Mouse (Mus musculus): Measurements from ENCODE around the gene Cyp26c1. TPM values are rescaled to one million over a fixed set of nuclear protein-coding genes. Genes with fewer than 3 reads are reported as not detected.

Cyp26c1 gene
- not detected in 2 replicates for polyA plus RNA-seq (2016; fragmentation: Nextera tagmentation; extraction: Ambion mirVana)

GRCm38 (mm10) chr19:37685281-37685680 is at the start of gene Cyp26c1:
Gene Cyp26c1 (plus strand): TSS chr19:37685581.
- 68% methylated on average over 6 of the region's 6 CpGs for WGBS (ENCODE audit: insufficient replicate concordance)
- no peak within 1 kb of the TSS for H3K4me3 ChIP-seq
- no peak for ATAC-seq

GRCm38 (mm10) chr19:37647994-37648393 is 37.4 kb upstream of the Cyp26c1 start:
- no peak overlapping the region for H3K4me2 ChIP-seq
- no peak overlapping the region for H3K9ac ChIP-seq
- WGBS (ENCODE audit: insufficient replicate concordance), result 65% methylated on average over 2 of the region's 2 CpGs
- no peak overlapping the region for H3K27ac ChIP-seq
- H3K36me3 ChIP-seq, result peaks cover 43% of the 10 kb centered on the region
- no peaks in the 10 kb centered on the region for H3K4me1 ChIP-seq
- no peaks in the 10 kb centered on the region for H3K27me3 ChIP-seq (replicated peaks)
- H3K9me3 ChIP-seq (replicated peaks), result no peaks in the 10 kb centered on the region
- ATAC-seq, result no peak
- H3K4me3 ChIP-seq, result no peak overlapping the region

More at GRCm38 (mm10) chr19:37685281-37685680, at the start of gene Cyp26c1:
- Histone ChIP-seq H3K27me3 (replicated peaks) (peaks cover 67% of the 10 kb centered on the region), H3K4me1 (no peaks in the 10 kb centered on the region), H3K27ac (no peak within 1 kb of the TSS), H3K4me2 (no peak within 1 kb of the TSS), H3K9ac (no peak within 1 kb of the TSS), H3K36me3 (peaks cover 40% of the 10 kb centered on the region), H3K9me3 (replicated peaks) (no peaks in the 10 kb centered on the region)

GRCm38 (mm10) chr19:37650526-37650925 is 34.9 kb upstream of the Cyp26c1 start:
- Histone ChIP-seq H3K4me1 (peaks cover 10% of the 10 kb centered on the region), H3K4me2 (no peak overlapping the region), H3K27me3 (replicated peaks) (no peaks in the 10 kb centered on the region), H3K9me3 (replicated peaks) (no peaks in the 10 kb centered on the region), H3K36me3 (peaks cover 49% of the 10 kb centered on the region), H3K9ac (no peak overlapping the region), H3K4me3 (no peak overlapping the region), H3K27ac (no peak overlapping the region)
- 79% methylated on average over 2 of the region's 2 CpGs for WGBS (ENCODE audit: insufficient replicate concordance)
- ATAC-seq, result no peak

- peak; percentile 63 for ATAC-seq
- H3K9me3 ChIP-seq (replicated peaks), result no peaks in the 10 kb centered on the region
Observed at GRCm38 (mm10) chr19:37654012-37654411, 31.4 kb upstream of the Cyp26c1 start.

GRCm38 (mm10) chr19:37656441-37656840 is 28.9 kb upstream of the Cyp26c1 start:
- no peak overlapping the region for H3K27ac ChIP-seq
- no peak overlapping the region for H3K9ac ChIP-seq
- H3K27me3 ChIP-seq (replicated peaks), result no peaks in the 10 kb centered on the region
- H3K9me3 ChIP-seq (replicated peaks), result no peaks in the 10 kb centered on the region
- H3K4me3 ChIP-seq, result no peak overlapping the region
- peaks cover 21% of the 10 kb centered on the region for H3K4me1 ChIP-seq
- ATAC-seq, result no peak
- 47% methylated on average over 9 of the region's 9 CpGs for WGBS (ENCODE audit: insufficient replicate concordance)
- H3K4me2 ChIP-seq, result no peak overlapping the region
- peaks cover 26% of the 10 kb centered on the region; the same call in 1 of the 2 replicates for H3K36me3 ChIP-seq

More at GRCm38 (mm10) chr19:37654012-37654411, 31.4 kb upstream of the Cyp26c1 start:
- Histone ChIP-seq H3K4me1 (peaks cover 21% of the 10 kb centered on the region), H3K27me3 (replicated peaks) (no peaks in the 10 kb centered on the region), H3K9ac (no peak overlapping the region), H3K4me3 (no peak overlapping the region), H3K4me2 (no peak overlapping the region), H3K27ac (no peak overlapping the region), H3K36me3 (peaks cover 31% of the 10 kb centered on the region; the same call in 1 of the 2 replicates)
- WGBS (ENCODE audit: insufficient replicate concordance), result 44% methylated on average over 5 of the region's 5 CpGs

- H3K4me3 ChIP-seq, result no peak overlapping the region
- ATAC-seq, result no peak
- no peak overlapping the region for H3K9ac ChIP-seq
Observed at GRCm38 (mm10) chr19:37665256-37665655, 20.1 kb upstream of the Cyp26c1 start.

GRCm38 (mm10) chr19:37667855-37668594 is 17.4 kb upstream of the Cyp26c1 start:
- Histone ChIP-seq H3K4me3 (no peak overlapping the region), H3K27ac (peak overlapping the region; percentile 77), H3K27me3 (replicated peaks) (no peaks in the 10 kb centered on the region), H3K9me3 (replicated peaks) (no peaks in the 10 kb centered on the region), H3K36me3 (peaks cover 9% of the 10 kb centered on the region), H3K4me2 (peak overlapping the region; percentile 50), H3K4me1 (peaks cover 43% of the 10 kb centered on the region), H3K9ac (peak overlapping the region; percentile 37)
- WGBS (ENCODE audit: insufficient replicate concordance), result 47% methylated on average over 13 of the region's 13 CpGs
- peak; percentile 97 for ATAC-seq

More at GRCm38 (mm10) chr19:37665256-37665655, 20.1 kb upstream of the Cyp26c1 start:
- whole genome bisulfite sequencing (ENCODE audit: insufficient replicate concordance), result 53% methylated on average over 6 of the region's 6 CpGs
- Histone ChIP-seq H3K27me3 (replicated peaks) (no peaks in the 10 kb centered on the region), H3K4me1 (peaks cover 38% of the 10 kb centered on the region), H3K27ac (no peak overlapping the region), H3K36me3 (peaks cover 14% of the 10 kb centered on the region), H3K9me3 (replicated peaks) (no peaks in the 10 kb centered on the region), H3K4me2 (no peak overlapping the region)

GRCm38 (mm10) chr19:37668657-37669056 is 16.7 kb upstream of the Cyp26c1 start:
- Histone ChIP-seq H3K4me2 (peak overlapping the region; percentile 50), H3K36me3 (peaks cover 9% of the 10 kb centered on the region), H3K4me1 (peaks cover 47% of the 10 kb centered on the region), H3K9ac (peak overlapping the region; percentile 37), H3K4me3 (no peak overlapping the region), H3K27me3 (replicated peaks) (no peaks in the 10 kb centered on the region), H3K9me3 (replicated peaks) (no peaks in the 10 kb centered on the region), H3K27ac (peak overlapping the region; percentile 77)
- WGBS (ENCODE audit: insufficient replicate concordance), result 83% methylated on average over 5 of the region's 5 CpGs
- ATAC-seq, result no peak

GRCm38 (mm10) chr19:37669486-37669885 is 15.9 kb upstream of the Cyp26c1 start:
- WGBS (ENCODE audit: insufficient replicate concordance), result 83% methylated on average over 5 of the region's 5 CpGs
- no peak overlapping the region for H3K4me3 ChIP-seq
- ATAC-seq, result no peak

GRCm38 (mm10) chr19:37673393-37673792 is 12.0 kb upstream of the Cyp26c1 start:
- H3K4me1 ChIP-seq, result peaks cover 23% of the 10 kb centered on the region
- no peaks in the 10 kb centered on the region for H3K9me3 ChIP-seq (replicated peaks)
- no peak for ATAC-seq
- H3K27me3 ChIP-seq (replicated peaks), result no peaks in the 10 kb centered on the region
- H3K4me2 ChIP-seq, result no peak overlapping the region
- H3K9ac ChIP-seq, result no peak overlapping the region
- WGBS (ENCODE audit: insufficient replicate concordance), result 41% methylated on average over 12 of the region's 12 CpGs
- no peak overlapping the region for H3K27ac ChIP-seq
- peaks cover 9% of the 10 kb centered on the region for H3K36me3 ChIP-seq
- no peak overlapping the region for H3K4me3 ChIP-seq

More at GRCm38 (mm10) chr19:37669486-37669885, 15.9 kb upstream of the Cyp26c1 start:
- Histone ChIP-seq H3K4me1 (peaks cover 47% of the 10 kb centered on the region), H3K9ac (no peak overlapping the region), H3K36me3 (peaks cover 9% of the 10 kb centered on the region), H3K27ac (no peak overlapping the region; the same call in 1 of the 2 replicates), H3K4me2 (no peak overlapping the region), H3K9me3 (replicated peaks) (no peaks in the 10 kb centered on the region), H3K27me3 (replicated peaks) (no peaks in the 10 kb centered on the region)

GRCm38 (mm10) chr19:37686347-37686746 is 966 bp downstream of the Cyp26c1 start:
- Histone ChIP-seq H3K9me3 (replicated peaks) (no peaks in the 10 kb centered on the region), H3K36me3 (peaks cover 40% of the 10 kb centered on the region), H3K9ac (no peak overlapping the region), H3K4me1 (no peaks in the 10 kb centered on the region), H3K4me2 (no peak overlapping the region), H3K27me3 (replicated peaks) (peaks cover 78% of the 10 kb centered on the region), H3K4me3 (no peak overlapping the region), H3K27ac (no peak overlapping the region)
- no peak for ATAC-seq
- 57% methylated on average over 23 of the region's 23 CpGs for WGBS (ENCODE audit: insufficient replicate concordance)

Data from liver, embryonic 12.5 days (tissue).